In the genomic region with DNA sequence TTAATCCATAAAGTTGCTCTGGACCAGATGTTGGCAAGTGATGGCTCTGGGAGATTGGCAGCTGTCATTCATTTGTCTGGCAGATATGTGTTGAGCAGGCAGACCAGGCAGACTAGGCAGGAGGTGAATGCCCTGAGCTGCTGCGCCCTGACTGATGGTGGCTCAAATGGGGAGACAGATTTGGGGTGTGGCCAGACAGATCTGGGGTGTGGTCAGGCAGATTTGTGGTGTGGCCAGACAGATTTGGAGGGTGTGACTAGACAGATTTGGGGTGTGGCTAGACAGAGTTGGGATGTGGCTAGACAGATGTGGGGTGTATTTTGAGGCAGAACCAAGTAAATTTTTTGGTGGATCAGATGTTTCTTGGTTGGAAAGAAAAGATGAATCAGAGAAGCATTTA, we compare ENCODE assay signal across 29 mouse cellular contexts.
DNase-seq lines count a peak whose midpoint lies in the region; ATAC-seq and TF ChIP-seq lines count a peak whose summit lies in the region.
"Had no signal": no experiment of that assay in that cellular context is flagged by ENCODE, and none has a peak within 500 bp of the region (broad histone marks: within the 10 kb centered on the region; RNA-seq: fewer than 3 reads in every experiment).

No protein-coding gene starts in this region.

- no peak for TF ChIP-seq POLR2A in MEL (IDR thresholded peaks at IDR 0.05; ENCODE audit: control insufficient read depth in 1 of 2, insufficient read depth in 1 of 2, low read depth in 1 of 2, low read length in 2 of 2, poor library complexity in 1 of 2)
- TF ChIP-seq POLR2A in cerebellum, adult 2 months (IDR thresholded peaks at IDR 0.05; ENCODE audit: borderline replicate concordance, insufficient read depth, low read length) = no peak

- H3K9ac ChIP-seq in embryonic facial prominence, embryonic 11.5 days (replicated peaks; ENCODE audit: low read length) = no peak overlapping the region
- H3K9ac ChIP-seq in MEL (ENCODE audit: control insufficient read depth, low read depth, low read length, poor library complexity, severe bottlenecking) = no peak overlapping the region
- H3K9ac ChIP-seq: embryonic facial prominence, embryonic 13.5 days; forebrain, embryonic 12.5 days; forebrain, embryonic 15.5 days; heart, embryonic 15.5 days; hindbrain, embryonic 13.5 days; intestine, embryonic 15.5 days had no signal

- no peak overlapping the region for H3K27ac ChIP-seq in embryonic facial prominence, embryonic 11.5 days (replicated peaks; ENCODE audit: low read depth, low read length)
- H3K27ac ChIP-seq in embryonic facial prominence, embryonic 10.5 days (replicated peaks) = no peak overlapping the region
- no peak overlapping the region for H3K27ac ChIP-seq in MEL (ENCODE audit: control insufficient read depth, low read depth, low read length)
- no peak overlapping the region for H3K27ac ChIP-seq in cerebellum, adult 2 months (ENCODE audit: insufficient read depth, low read length)
- H3K27ac ChIP-seq: embryonic facial prominence, embryonic 13.5 days; forebrain, embryonic 12.5 days; forebrain, embryonic 15.5 days; heart, adult 2 months; heart, embryonic 15.5 days; hindbrain, embryonic 10.5 days; hindbrain, embryonic 13.5 days; intestine, embryonic 15.5 days had no signal

- no peaks in the 10 kb centered on the region for H3K9me3 ChIP-seq in embryonic facial prominence, embryonic 11.5 days (replicated peaks; ENCODE audit: control insufficient read depth, low read length)
- no peaks in the 10 kb centered on the region for H3K9me3 ChIP-seq in embryonic facial prominence, embryonic 10.5 days
- no peaks in the 10 kb centered on the region for H3K9me3 ChIP-seq in MEL (replicated peaks; ENCODE audit: insufficient read depth, low read length)
- H3K9me3 ChIP-seq: embryonic facial prominence, embryonic 13.5 days; forebrain, embryonic 12.5 days; forebrain, embryonic 15.5 days; heart, embryonic 15.5 days; hindbrain, embryonic 10.5 days; hindbrain, embryonic 13.5 days; intestine, embryonic 15.5 days had no signal

- no peaks in the 10 kb centered on the region for H3K36me3 ChIP-seq in embryonic facial prominence, embryonic 11.5 days (replicated peaks; ENCODE audit: control insufficient read depth, insufficient read depth, low read depth, low read length)
- no peaks in the 10 kb centered on the region for H3K36me3 ChIP-seq in embryonic facial prominence, embryonic 10.5 days (replicated peaks)
- peaks cover 0 to 12% of the 10 kb centered on the region in 2 experiments; a peak in 2 of 4 replicates for H3K36me3 ChIP-seq in MEL (ENCODE audit: control insufficient read depth in 1 of 2, insufficient read depth in 2 of 2, low read length in 2 of 2)
- H3K36me3 ChIP-seq: embryonic facial prominence, embryonic 13.5 days; forebrain, embryonic 12.5 days; forebrain, embryonic 15.5 days; heart, embryonic 15.5 days; hindbrain, embryonic 10.5 days; hindbrain, embryonic 13.5 days; intestine, embryonic 15.5 days had no signal

- no peak for TF ChIP-seq CTCF in MEL (IDR thresholded peaks at IDR 0.05 in 2 of 3, conservative IDR thresholded peaks at IDR 0.05 in 1 of 3; ENCODE audit: control insufficient read depth in 1 of 3, insufficient read depth in 1 of 3, low read depth in 2 of 3, low read length in 3 of 3, poor library complexity in 1 of 3, severe bottlenecking in 1 of 3)
- TF ChIP-seq CTCF in cerebellum, adult 2 months (IDR thresholded peaks at IDR 0.05; ENCODE audit: borderline replicate concordance, insufficient read depth, low read depth, low read length) = no peak

- ATAC-seq in embryonic facial prominence, embryonic 11.5 days (replicated peaks; ENCODE audit: insufficient number of reproducible peaks, low FRiP score, low TSS enrichment, low read depth) = 0 out of 2 replicates have a peak, but pooled peaks have one; percentile 39
- ATAC-seq in megakaryocyte progenitor cell, adult 5-6 weeks (replicated peaks; ENCODE audit: poor library complexity) = peak; percentile 55; the same call in 1 of the 2 replicates
- ATAC-seq: forebrain, embryonic 15.5 days; hindbrain, embryonic 16.5 days; intestine, embryonic 15.5 days; Patski had no signal

- no peak for DNase-seq in embryonic facial prominence, embryonic 11.5 days (ENCODE audit: low spot score)
- no peak for DNase-seq in embryonic facial prominence, embryonic 10.5 days (ENCODE audit: low spot score)
- DNase-seq in MEL (ENCODE audit: low read depth, low spot score) = no peak
- DNase-seq in cerebellum, adult 2 months = no peak
- no peak for DNase-seq in thymus, postnatal 25 days
- DNase-seq: adrenal gland, adult 2 months; adrenal gland, postnatal 14 days; B cell, adult 2 months; cerebellum, adult 11-12 months; cerebellum, adult 9-10 months; cerebellum, postnatal 14 days; gastrocnemius, postnatal 25 days; heart, adult 2 months; heart, postnatal 10 days; heart, postnatal 36 days; kidney, adult 11 months had no signal

- 89% methylated on average over 1 of the region's 1 CpGs for WGBS in embryonic facial prominence, embryonic 11.5 days
- 84% methylated on average over 1 of the region's 1 CpGs for WGBS in embryonic facial prominence, embryonic 10.5 days
- WGBS in cerebellum, adult 2 months = 94% methylated on average over 1 of the region's 1 CpGs

- no peaks in the 10 kb centered on the region for H3K4me1 ChIP-seq in embryonic facial prominence, embryonic 11.5 days (ENCODE audit: control insufficient read depth, insufficient read depth, low read length)
- H3K4me1 ChIP-seq in embryonic facial prominence, embryonic 10.5 days = no peaks in the 10 kb centered on the region
- H3K4me1 ChIP-seq in MEL (ENCODE audit: control insufficient read depth in 1 of 2, insufficient read depth in 2 of 2, low read length in 2 of 2) = peaks cover 6 to 8% of the 10 kb centered on the region in 2 experiments
- H3K4me1 ChIP-seq in cerebellum, adult 2 months (ENCODE audit: control insufficient read depth, insufficient read depth, low read length) = no peaks in the 10 kb centered on the region
- H3K4me1 ChIP-seq: embryonic facial prominence, embryonic 13.5 days; forebrain, embryonic 12.5 days; heart, embryonic 15.5 days; hindbrain, embryonic 10.5 days; hindbrain, embryonic 13.5 days; intestine, embryonic 15.5 days had no signal

- no peak for TF ChIP-seq EP300 in MEL (IDR thresholded peaks at IDR 0.05; ENCODE audit: low read depth in 1 of 2, low read length in 2 of 2)

- no peak for TF ChIP-seq RAD21 in MEL (IDR thresholded peaks at IDR 0.05; ENCODE audit: low read depth, low read length)

- H3K4me2 ChIP-seq in embryonic facial prominence, embryonic 11.5 days (ENCODE audit: low read depth, low read length) = no peak overlapping the region
- H3K4me2 ChIP-seq: embryonic facial prominence, embryonic 13.5 days; forebrain, embryonic 12.5 days; forebrain, embryonic 15.5 days; heart, embryonic 11.5 days; heart, embryonic 15.5 days; hindbrain, embryonic 13.5 days; intestine, embryonic 15.5 days had no signal

- H3K79me2 ChIP-seq in MEL (ENCODE audit: control insufficient read depth, insufficient read depth, low read length, poor library complexity) = no peaks in the 10 kb centered on the region

- no peaks in the 10 kb centered on the region for H3K27me3 ChIP-seq in embryonic facial prominence, embryonic 11.5 days (ENCODE audit: control insufficient read depth, insufficient read depth, low read length)
- H3K27me3 ChIP-seq in embryonic facial prominence, embryonic 10.5 days (replicated peaks; ENCODE audit: low read depth, poor library complexity, severe bottlenecking) = no peaks in the 10 kb centered on the region
- H3K27me3 ChIP-seq in MEL (ENCODE audit: control insufficient read depth in 1 of 2, insufficient read depth in 2 of 2, low read length in 2 of 2) = no peaks in the 10 kb centered on the region
- no peaks in the 10 kb centered on the region for H3K27me3 ChIP-seq in cerebellum, adult 2 months (ENCODE audit: control insufficient read depth, insufficient read depth, low read length)
- H3K27me3 ChIP-seq: CH12.LX; embryonic facial prominence, embryonic 13.5 days; heart, embryonic 15.5 days; intestine, embryonic 15.5 days; Patski had no signal

- no peak overlapping the region for H3K4me3 ChIP-seq in embryonic facial prominence, embryonic 11.5 days (ENCODE audit: low read depth, low read length)
- no peak overlapping the region for H3K4me3 ChIP-seq in embryonic facial prominence, embryonic 10.5 days
- no peak overlapping the region for H3K4me3 ChIP-seq in MEL (ENCODE audit: control insufficient read depth in 1 of 2, insufficient read depth in 1 of 2, low read depth in 2 of 2, low read length in 2 of 2)
- no peak overlapping the region for H3K4me3 ChIP-seq in cerebellum, adult 2 months (replicated peaks; ENCODE audit: insufficient read depth, low read depth, low read length)
- H3K4me3 ChIP-seq: embryonic facial prominence, embryonic 13.5 days; erythroblast, embryonic 14.5 days; forebrain, embryonic 12.5 days; forebrain, embryonic 15.5 days; heart, adult 2 months; heart, embryonic 15.5 days; hindbrain, embryonic 10.5 days; hindbrain, embryonic 13.5 days; intestine, embryonic 15.5 days had no signal

TF ChIP-seq in MEL, 35 proteins besides CTCF, POLR2A, EP300 and RAD21:
- TF ChIP-seq JUND (IDR thresholded peaks at IDR 0.05; ENCODE audit: low read depth, low read length) (no peak), UBTF (IDR thresholded peaks at IDR 0.05; ENCODE audit: borderline replicate concordance, insufficient read depth, low read depth, low read length) (no peak), RCOR1 (IDR thresholded peaks at IDR 0.05; ENCODE audit: low read depth, low read length) (peak; percentile 79; the same call in 1 of the 2 replicates)
